Mouse (Mus musculus) urinary bladder, postnatal 36 days (tissue): ENCODE data around the gene Anks6.

ENCODE experiments used
- DNase-seq, 2 experiments: peaks; one replicate each; pipeline ENCODE4 v3.0.0; 2022; ENCODE audit warnings: low spot score in 2 of 2, mixed read lengths in 1 of 2

Gene Anks6

DNA sequence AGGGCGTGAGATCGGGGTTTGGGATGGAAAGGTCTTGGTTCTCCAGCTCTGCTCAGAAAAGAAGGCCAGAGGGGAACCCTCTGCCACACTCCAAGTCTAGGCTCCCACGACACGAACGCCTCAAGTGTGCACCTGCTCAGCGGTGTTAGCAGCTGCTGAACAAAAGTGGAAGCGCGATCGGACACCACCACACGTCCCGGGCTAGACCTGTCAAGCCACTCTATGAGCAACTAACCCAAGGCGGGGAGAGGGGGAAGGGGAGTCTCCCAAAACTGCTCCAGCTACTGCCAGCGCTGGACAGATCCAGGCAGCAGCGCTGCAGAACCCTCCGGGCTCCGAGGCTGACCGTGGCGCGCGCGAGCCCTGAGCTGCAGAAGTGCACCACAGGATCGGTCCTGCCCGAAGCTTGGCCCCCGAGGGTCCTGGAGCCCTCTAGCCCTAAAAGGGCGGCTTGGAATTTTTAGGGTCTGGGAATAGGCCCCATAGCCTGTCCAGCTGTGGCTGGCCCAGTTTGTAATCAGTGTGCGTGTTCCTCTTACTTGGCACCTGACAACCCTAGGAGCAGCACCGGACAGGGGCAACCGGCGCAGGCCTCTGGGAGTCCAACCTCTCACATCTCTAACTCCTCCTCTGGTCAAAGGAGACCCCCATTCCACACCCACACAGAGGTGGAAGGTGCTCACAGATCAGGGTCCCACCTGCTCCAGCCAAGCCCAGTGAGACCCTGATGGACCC is 66.8 kb downstream of the Anks6 start:
- no peak for DNase-seq

DNA sequence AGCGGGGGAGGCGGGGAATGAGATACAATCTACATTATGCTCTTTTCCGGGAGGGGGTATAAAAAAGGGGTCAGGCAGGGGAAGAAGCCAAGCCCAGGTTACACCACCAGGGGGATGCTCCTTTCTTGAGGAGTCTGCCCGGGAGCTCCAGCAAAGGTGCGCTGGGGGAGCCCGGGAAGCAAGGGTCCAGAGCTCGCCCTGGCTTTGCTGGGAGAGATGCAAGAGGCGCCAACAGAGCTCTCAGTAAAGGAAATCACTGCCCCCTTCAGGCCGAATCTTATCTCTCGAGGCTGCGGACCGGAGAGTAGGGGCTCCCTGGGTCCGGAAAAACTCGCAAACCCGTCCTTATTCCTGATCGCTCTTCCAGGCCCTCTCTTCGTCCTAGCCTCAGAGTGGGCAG is 67.4 kb downstream of the Anks6 start:
- no peak for DNase-seq

DNA sequence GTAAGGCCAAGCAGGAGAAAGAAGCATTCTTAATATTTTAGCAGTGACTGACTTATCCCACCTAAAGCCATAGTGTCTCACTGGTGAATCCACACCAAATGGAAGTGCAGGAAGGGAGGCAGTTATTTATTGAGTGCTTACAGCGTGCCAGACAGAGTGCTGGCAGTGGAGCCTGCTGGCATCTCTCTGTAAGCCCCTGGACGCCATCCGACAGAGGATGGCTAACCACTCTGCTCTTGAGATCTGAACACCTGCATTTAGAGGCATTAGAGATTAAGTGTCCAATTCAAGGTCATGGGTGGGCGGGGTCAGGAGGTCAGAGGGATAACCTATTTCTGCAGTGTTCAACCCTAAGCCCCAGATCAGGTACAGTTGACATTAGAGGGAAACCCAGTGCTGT is 68.4 kb downstream of the Anks6 start:
- DNase-seq, result no peak

- no peak for DNase-seq
Observed at GRCm38 (mm10) chr4:46988257-46988656, 69.0 kb downstream of the Anks6 start.

- DNase-seq, result no peak
Observed at GRCm38 (mm10) chr4:46987809-46988208, 69.4 kb downstream of the Anks6 start.

DNA sequence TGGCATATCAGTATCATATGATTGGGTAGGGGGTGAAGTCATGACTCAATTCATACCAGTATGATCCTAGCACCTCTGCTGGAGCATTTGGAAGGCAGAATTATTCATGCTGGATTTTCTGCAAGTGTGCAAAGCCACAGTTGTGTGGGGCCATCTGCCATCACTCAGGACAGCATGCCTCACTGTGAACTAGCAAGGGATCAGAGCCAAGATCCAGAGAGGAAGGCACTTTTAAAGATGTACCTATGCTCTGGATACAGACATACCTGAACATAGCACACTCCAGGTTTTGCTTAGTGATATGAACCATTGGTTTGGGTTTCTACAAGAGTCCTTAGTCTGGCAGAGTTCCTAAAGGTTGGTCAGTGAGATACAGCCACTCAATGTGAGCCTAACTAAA is 71.2 kb downstream of the Anks6 start:
- DNase-seq, result no peak

GRCm38 (mm10) chr4:46982912-46983311 is 74.3 kb downstream of the Anks6 start:
- DNase-seq, result no peak

- no peak for DNase-seq
Observed at GRCm38 (mm10) chr4:46982094-46982493, 75.1 kb downstream of the Anks6 start.

GRCm38 (mm10) chr4:46978371-46978770 is 78.9 kb downstream of the Anks6 start:
- DNase-seq, result no peak

DNA sequence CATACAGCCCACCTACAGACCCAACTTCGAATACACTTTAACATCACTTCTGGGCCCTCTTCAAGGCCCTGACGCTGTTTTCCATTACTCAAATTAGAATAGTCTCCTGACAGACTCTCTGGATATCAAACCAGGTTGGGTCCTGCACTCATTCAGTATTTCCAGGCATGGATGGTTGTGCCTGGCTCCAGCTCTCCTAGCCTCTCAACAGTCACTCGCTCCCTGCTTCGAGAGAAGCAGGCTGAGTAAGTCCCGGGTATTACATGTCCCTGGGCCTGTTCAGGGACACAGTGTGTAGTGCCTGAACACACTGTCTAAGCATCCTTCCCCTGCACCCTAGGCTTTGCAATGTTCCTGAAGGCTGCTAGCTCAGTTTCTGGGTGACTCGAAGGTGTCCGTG is 80.1 kb downstream of the Anks6 start:
- DNase-seq, result no peak

GRCm38 (mm10) chr4:46976671-46977071 is 80.6 kb downstream of the Anks6 start:
- DNase-seq, result no peak

DNA sequence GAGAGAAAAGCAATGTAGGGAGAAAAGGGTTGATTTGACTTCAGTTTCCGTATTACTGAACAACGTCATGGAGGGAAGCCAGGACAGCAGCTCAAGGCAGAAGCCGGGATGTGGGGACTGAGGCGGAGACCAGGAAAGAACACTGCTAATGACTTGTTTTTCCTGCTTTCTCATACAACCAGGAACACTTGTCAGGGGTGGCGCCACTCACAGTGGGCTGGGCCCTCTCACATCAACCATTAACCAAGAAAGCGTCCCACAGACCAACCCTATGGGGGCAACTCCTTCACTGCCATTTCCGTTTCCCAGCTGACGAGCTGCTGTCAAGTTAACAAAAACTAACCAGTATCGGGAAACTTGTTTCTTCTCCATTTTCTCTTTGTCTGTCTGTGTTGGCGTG is 83.9 kb downstream of the Anks6 start:
- DNase-seq, result no peak

- no peak for DNase-seq
Observed at GRCm38 (mm10) chr4:46967981-46968380, 89.2 kb downstream of the Anks6 start.

DNA sequence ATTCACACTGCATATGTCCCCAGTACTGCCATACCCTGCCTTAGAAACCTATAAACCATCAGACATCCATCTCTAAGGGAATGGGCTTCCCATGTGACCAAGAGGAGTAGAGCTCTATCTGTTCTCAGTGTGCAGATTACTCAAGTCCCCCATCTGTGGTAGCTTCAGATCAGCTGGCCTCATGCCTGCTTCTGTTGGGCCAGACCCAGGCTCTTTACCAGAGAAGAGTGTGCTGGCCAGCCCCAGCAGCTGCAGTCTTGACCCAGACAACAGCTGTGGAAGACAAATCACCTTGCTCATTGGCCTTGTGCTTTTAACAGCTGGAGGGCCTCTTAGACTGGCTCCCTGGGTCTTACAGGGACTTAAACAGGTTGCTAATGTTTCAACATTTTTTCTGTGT is 90.7 kb downstream of the Anks6 start:
- no peak for DNase-seq
